Mouse (Mus musculus) liver, postnatal 0 days (tissue): ENCODE measurements around the gene Vac14. TPM values are rescaled to one million over a fixed set of nuclear protein-coding genes. Genes with fewer than 3 reads are reported as not detected.

Experiments used
- ATAC-seq: fragments of 200-750 bp; cut with Nextera tagmentation; 2 replicates; pipeline ENCODE4 v1.8.0; 2017; ENCODE audit warnings: mild to moderate bottlenecking, moderate library complexity
- DNase-seq: peaks from one replicate; pipeline ENCODE4 v3.0.0-alpha.2; 2016
- H3K27ac ChIP-seq: fragments of 300-500 bp; sonication (generic); 2 replicates; pipeline ENCODE4 v1.5.1; 2014; ENCODE audit warnings: antibody characterized with exemption, moderate library complexity, mild to moderate bottlenecking, low read depth
- H3K27me3 ChIP-seq: fragments of 300-500 bp; sonication (generic); 2 replicates; pipeline ENCODE4 v1.6.1; 2014; ENCODE audit warnings: low read length, control low read depth, mixed read lengths; ENCODE audit not compliant: insufficient read depth
- H3K36me3 ChIP-seq: fragments of 300-500 bp; sonication (generic); replicated peaks from 2 replicates; pipeline ENCODE4 v1.6.1; 2014; ENCODE audit warnings: mild to moderate bottlenecking, control low read depth, low read length, moderate library complexity, mixed read lengths; ENCODE audit not compliant: insufficient read depth
- H3K4me1 ChIP-seq: fragments of 300-500 bp; sonication (generic); 2 replicates; pipeline ENCODE4 v1.6.1; 2014; ENCODE audit warnings: antibody characterized with exemption, mild to moderate bottlenecking, control low read depth; ENCODE audit not compliant: insufficient read depth
- H3K4me2 ChIP-seq: fragments of 300-500 bp; sonication (generic); 2 replicates; pipeline ENCODE4 v1.6.1; 2014; ENCODE audit warnings: low read depth, mild to moderate bottlenecking, low read length, moderate library complexity, mixed read lengths
- H3K4me3 ChIP-seq: fragments of 300-500 bp; sonication (generic); 2 replicates; pipeline ENCODE4 v1.5.1; 2014; ENCODE audit warnings: low read depth, low read length
- H3K9ac ChIP-seq: fragments of 300-500 bp; sonication (generic); replicated peaks from 2 replicates; pipeline ENCODE4 v1.6.1; 2014; ENCODE audit warnings: mild to moderate bottlenecking, moderate library complexity
- H3K9me3 ChIP-seq: fragments of 300-500 bp; sonication (generic); 2 replicates; pipeline ENCODE4 v1.6.1; 2016; ENCODE audit warnings: mild to moderate bottlenecking, control low read depth, low read length, mixed read lengths
- CTCF ChIP-seq: sonication (generic); IDR thresholded peaks from 2 replicates; pipeline ENCODE4 v1.5.1; 2016; ENCODE audit warnings: antibody characterized with exemption, low read depth
- EP300 ChIP-seq: IDR thresholded peaks from 2 replicates; pipeline ENCODE4 v1.6.1; 2016; ENCODE audit warnings: antibody characterized with exemption, low read depth, mild to moderate bottlenecking
- WGBS: fragments of 180-500 bp; shearing (Covaris S2); extraction: QIAGEN DNeasy Blood & Tissue Kit; methylation state at CpG from one replicate; pipeline ENCODE4 v1.1.7; 2014; ENCODE audit not compliant: insufficient replicate concordance; 5-methylcytosine and 5-hydroxymethylcytosine counted together
- polyA plus RNA-seq: library from polyadenylated mRNA; unstranded; fragments of >200 nt; fragmentation: Nextera tagmentation; extraction: Ambion mirVana; gene quantifications from 2 replicates; pipeline ENCODE4 v1.2.1, GENCODE M21; 2015

Gene Vac14
- polyA plus RNA-seq, 1 experiment from 2014 or later: 5.5 TPM

GRCm38 (mm10) chr8:110673168-110673567, 54.8 kb downstream of the Vac14 start:
- no peaks in the 10 kb centered on the region for H3K4me1 ChIP-seq
- 55% methylated on average over 2 of the region's 2 CpGs for WGBS
- TF ChIP-seq CTCF: no peak
- TF ChIP-seq EP300: no peak
- no peak overlapping the region for H3K9ac ChIP-seq
- no peak overlapping the region for H3K4me3 ChIP-seq
- no peak overlapping the region for H3K4me2 ChIP-seq
- no peaks in the 10 kb centered on the region for H3K9me3 ChIP-seq
- no peaks in the 10 kb centered on the region for H3K27me3 ChIP-seq
- no peak overlapping the region for H3K27ac ChIP-seq
- ATAC-seq (peak; percentile 38), DNase-seq (no peak)
- H3K36me3 ChIP-seq: peaks cover 13% of the 10 kb centered on the region

GRCm38 (mm10) chr8:110674589-110674988, 56.2 kb downstream of the Vac14 start:
- H3K9ac ChIP-seq: no peak overlapping the region
- H3K27me3 ChIP-seq: no peaks in the 10 kb centered on the region
- no peaks in the 10 kb centered on the region for H3K9me3 ChIP-seq
- no peak overlapping the region for H3K4me3 ChIP-seq
- DNase-seq (no peak), ATAC-seq (no peak)
- H3K4me2 ChIP-seq: no peak overlapping the region
- peaks cover 15% of the 10 kb centered on the region for H3K36me3 ChIP-seq
- no peak for TF ChIP-seq EP300
- TF ChIP-seq CTCF: no peak
- H3K27ac ChIP-seq: no peak overlapping the region
- WGBS: 96% methylated on average over 1 of the region's 1 CpGs
- no peaks in the 10 kb centered on the region for H3K4me1 ChIP-seq

- no peak overlapping the region for H3K4me3 ChIP-seq
- H3K4me1 ChIP-seq: no peaks in the 10 kb centered on the region
- no peaks in the 10 kb centered on the region for H3K27me3 ChIP-seq
- no peak overlapping the region for H3K27ac ChIP-seq
- DNase-seq (no peak), ATAC-seq (no peak)
- peaks cover 10% of the 10 kb centered on the region for H3K36me3 ChIP-seq
- no peaks in the 10 kb centered on the region for H3K9me3 ChIP-seq
- 65% methylated on average over 5 of the region's 5 CpGs for WGBS
- no peak for TF ChIP-seq EP300
- no peak for TF ChIP-seq CTCF
- no peak overlapping the region for H3K9ac ChIP-seq
- no peak overlapping the region for H3K4me2 ChIP-seq
Observed at GRCm38 (mm10) chr8:110676702-110677101, 58.3 kb downstream of the Vac14 start.

- ATAC-seq (no peak), DNase-seq (no peak)
- no peak for TF ChIP-seq CTCF
- TF ChIP-seq EP300: no peak
- Histone ChIP-seq H3K36me3 (peaks cover 8% of the 10 kb centered on the region), H3K9me3 (no peaks in the 10 kb centered on the region), H3K4me2 (no peak overlapping the region), H3K4me1 (no peaks in the 10 kb centered on the region), H3K4me3 (no peak overlapping the region), H3K9ac (no peak overlapping the region), H3K27ac (no peak overlapping the region), H3K27me3 (no peaks in the 10 kb centered on the region)
- WGBS: 85% methylated on average over 5 of the region's 5 CpGs
Observed at GRCm38 (mm10) chr8:110677174-110677660, 58.8 kb downstream of the Vac14 start.

GRCm38 (mm10) chr8:110678989-110679388, 60.6 kb downstream of the Vac14 start:
- H3K9me3 ChIP-seq: no peaks in the 10 kb centered on the region
- no peak overlapping the region for H3K9ac ChIP-seq
- H3K36me3 ChIP-seq: peaks cover 18% of the 10 kb centered on the region
- TF ChIP-seq CTCF (no peak), EP300 (no peak)
- H3K4me2 ChIP-seq: no peak overlapping the region
- ATAC-seq (0 out of 2 replicates have a peak, but pooled peaks have one; percentile 23), DNase-seq (no peak)
- H3K27ac ChIP-seq: no peak overlapping the region
- no peak overlapping the region for H3K4me3 ChIP-seq
- H3K4me1 ChIP-seq: no peaks in the 10 kb centered on the region
- no peaks in the 10 kb centered on the region for H3K27me3 ChIP-seq
- 68% methylated on average over 3 of the region's 3 CpGs for WGBS

- no peak overlapping the region for H3K9ac ChIP-seq
- no peaks in the 10 kb centered on the region for H3K4me1 ChIP-seq
- no peaks in the 10 kb centered on the region for H3K9me3 ChIP-seq
- ATAC-seq (no peak), DNase-seq (no peak)
- no peak overlapping the region for H3K4me3 ChIP-seq
- whole genome bisulfite sequencing: 82% methylated on average over 5 of the region's 5 CpGs
- peaks cover 28% of the 10 kb centered on the region for H3K36me3 ChIP-seq
- TF ChIP-seq CTCF (no peak), EP300 (no peak)
- no peak overlapping the region for H3K27ac ChIP-seq
- no peaks in the 10 kb centered on the region for H3K27me3 ChIP-seq
- H3K4me2 ChIP-seq: no peak overlapping the region
Observed at GRCm38 (mm10) chr8:110687726-110688125, 69.3 kb downstream of the Vac14 start.

GRCm38 (mm10) chr8:110689961-110690360, 71.6 kb downstream of the Vac14 start:
- TF ChIP-seq CTCF (no peak), EP300 (peak; percentile 63; the same call in 1 of the 2 replicates)
- Histone ChIP-seq H3K9me3 (no peaks in the 10 kb centered on the region), H3K27ac (peak overlapping the region; percentile 52; the same call in 1 of the 2 replicates), H3K4me3 (no peak overlapping the region), H3K4me1 (no peaks in the 10 kb centered on the region), H3K36me3 (peaks cover 18% of the 10 kb centered on the region), H3K4me2 (no peak overlapping the region), H3K9ac (no peak overlapping the region), H3K27me3 (no peaks in the 10 kb centered on the region)
- WGBS: 63% methylated on average over 8 of the region's 9 CpGs
- no peak for DNase-seq
- ATAC-seq: peak; percentile 78
